Mouse (Mus musculus): ENCODE data around the gene Slc22a14.
"Not testable (repeated sequence)": the region's sequence is repeated elsewhere in the genome, so short reads cannot be mapped to it uniquely, and the experiment has no call there.

Gene Slc22a14

DNA sequence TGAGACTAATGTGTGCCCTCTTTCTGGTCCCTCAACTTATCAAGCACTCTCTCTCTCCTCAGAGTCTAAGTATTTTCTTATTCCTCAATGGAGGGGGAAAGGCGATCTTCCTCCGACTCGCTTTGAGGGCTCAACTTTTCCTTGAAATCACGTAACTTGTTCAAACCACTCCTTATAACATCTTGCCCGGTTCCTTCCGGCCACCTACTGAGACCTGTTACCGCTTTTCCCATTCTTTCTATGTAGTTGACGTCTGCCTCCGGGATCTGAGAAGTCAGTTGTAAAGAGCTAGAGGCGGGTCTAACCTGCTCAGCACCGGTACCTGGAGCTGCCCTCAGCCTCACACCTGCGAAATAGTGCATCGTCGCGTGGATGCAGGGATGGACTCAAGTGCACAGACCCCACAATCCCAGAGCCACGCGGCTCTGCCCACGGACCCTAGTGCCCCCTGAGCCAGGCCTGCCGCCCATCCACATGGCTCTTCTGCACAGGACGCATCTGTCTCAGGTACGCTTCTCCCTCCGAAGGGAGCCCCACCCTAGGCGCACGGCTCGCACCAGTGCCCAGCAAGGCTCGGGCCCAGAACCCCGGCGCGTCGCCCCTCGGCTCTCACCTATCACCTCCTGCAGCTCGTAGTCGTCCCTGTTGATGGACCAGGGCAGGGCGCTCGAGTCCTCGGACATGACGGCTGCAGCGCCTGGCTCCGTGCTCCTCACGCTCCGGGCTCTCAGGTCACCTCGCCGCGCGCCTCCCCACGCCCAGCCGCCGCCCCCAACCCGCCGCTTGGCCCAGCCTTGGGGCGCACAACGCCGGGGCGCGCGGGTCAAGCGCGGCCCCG lies 43.7 kb downstream of the Slc22a14 start:
- DNase-seq: no peak

DNA sequence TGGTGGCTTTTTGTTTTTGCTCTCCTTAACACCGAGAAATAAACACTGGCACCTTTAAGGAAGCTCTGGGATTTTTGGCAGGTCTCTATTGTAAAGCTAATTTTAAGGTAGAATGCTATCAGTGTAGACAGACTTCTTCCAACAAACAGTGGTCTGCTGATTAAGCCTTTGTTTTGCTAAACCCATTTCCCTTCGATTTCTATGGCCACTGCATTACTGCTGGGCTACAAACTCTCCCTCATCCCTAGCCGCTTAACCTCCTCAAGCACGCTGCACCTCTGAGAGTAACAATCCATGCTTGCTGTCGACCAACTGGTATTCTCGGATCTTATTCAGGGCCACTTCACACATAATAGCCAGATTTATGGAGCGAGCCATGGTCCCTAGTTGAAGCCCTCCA lies 44.4 kb downstream of the Slc22a14 start:
- DNase-seq: no peak

DNA sequence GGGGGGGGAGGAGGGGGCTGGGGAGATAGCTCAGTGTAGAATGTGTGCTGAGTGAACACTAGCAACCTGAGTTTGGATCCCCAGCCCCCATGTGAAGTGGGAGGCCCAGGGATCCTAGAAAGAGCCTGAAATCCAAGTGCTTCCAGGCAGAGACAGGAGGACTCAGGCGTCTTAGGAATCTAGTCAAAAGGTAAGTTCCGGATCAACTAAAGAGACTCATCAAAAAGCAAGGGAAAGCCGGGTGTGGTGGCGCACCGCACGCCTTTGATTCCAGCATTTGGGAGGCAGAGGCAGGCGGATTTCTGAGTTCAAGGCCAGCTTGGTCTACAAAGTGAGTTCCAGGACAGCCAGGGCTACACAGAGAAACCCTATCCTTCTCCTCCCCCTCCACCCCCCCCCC lies 44.9 kb downstream of the Slc22a14 start:
- no peak for DNase-seq

- DNase-seq: no peak
Observed at GRCm38 (mm10) chr9:119318891-119319290, 46.5 kb downstream of the Slc22a14 start.

GRCm38 (mm10) chr9:119313096-119313495 lies 52.3 kb downstream of the Slc22a14 start:
- no peak for DNase-seq

DNA sequence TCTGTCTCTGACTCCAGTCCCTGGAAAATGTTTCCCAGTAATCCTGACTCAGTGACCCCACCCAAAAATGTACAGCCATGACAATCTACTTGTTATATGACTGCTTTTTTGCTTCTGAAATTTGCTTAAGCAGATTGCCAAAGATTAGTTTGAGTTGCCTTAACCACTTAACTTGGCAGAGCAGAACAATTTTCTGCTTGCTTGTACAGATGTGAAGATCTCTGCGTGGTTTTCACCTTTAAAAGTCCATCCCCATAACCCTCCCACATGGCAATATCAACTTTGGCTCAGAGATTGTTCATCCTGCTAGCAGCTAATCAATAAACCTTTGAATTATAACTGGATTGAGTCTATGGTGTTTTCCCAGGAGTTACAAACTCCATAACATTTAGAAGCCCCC lies 56.3 kb downstream of the Slc22a14 start:
- DNase-seq: no peak

DNA sequence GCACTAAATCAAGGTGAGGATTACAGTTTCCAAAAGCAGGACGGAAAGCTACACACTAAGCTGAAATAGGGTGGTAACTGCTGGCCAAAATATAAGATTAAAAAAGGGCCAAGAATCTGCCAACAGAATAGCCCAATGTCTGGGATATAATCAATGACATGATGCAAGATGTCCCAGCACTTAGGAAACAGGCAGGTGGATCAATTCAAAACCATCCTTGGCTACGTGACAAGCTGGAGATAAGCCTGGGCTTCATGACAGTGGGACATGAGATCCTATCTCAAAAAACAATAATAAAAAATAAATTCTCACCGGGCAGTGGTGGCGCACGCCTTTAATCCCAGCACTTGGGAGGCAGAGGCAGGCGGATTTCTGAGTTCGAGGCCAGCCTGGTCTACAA lies 59.5 kb downstream of the Slc22a14 start:
- DNase-seq: no peak

DNA sequence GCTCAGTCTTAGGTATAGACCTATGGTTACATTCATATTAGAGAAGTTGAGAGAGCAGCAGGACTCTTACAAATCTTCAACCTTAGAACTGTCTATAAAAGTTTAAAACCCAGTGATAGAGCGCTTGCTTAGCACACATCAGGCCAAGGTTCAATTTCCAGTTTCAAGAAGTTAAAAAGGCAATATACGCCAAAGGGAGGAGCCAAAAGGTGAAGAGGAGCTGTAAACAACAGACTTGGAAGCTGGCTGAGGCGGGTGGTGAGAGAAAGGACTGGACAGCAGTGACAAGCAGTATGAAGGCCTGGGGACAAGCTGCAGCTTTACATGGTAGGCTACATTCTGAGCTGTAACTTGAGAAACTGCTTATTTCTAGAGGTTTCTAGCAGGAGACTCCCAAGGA lies 66.8 kb downstream of the Slc22a14 start:
- DNase-seq: no peak

GRCm38 (mm10) chr9:119297696-119298095 lies 67.7 kb downstream of the Slc22a14 start:
- DNase-seq: no peak

GRCm38 (mm10) chr9:119290791-119291190 lies 74.6 kb downstream of the Slc22a14 start:
- no peak for DNase-seq

- DNase-seq: no peak
Observed at GRCm38 (mm10) chr9:119280894-119281682, 84.3 kb downstream of the Slc22a14 start.

DNA sequence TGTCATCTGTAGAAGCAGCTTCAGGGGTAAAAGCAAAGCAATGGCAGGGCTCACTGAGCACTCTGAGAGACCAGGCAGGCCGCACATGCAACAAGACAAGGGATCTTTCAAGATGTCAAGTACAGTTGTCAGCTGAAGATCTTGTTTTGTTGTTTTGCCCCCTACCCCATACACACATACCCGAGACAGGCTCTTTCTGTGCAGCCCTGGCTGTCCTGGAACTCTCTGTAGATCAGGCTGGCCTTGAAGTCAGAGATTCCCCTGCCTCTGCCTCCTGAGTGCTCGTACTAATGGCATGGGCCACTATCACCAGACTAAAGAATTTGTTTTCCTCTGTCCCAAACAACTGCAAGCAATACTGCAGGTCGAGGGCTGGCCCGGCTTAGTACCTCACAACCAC lies 87.3 kb downstream of the Slc22a14 start:
- no peak for DNase-seq

DNA sequence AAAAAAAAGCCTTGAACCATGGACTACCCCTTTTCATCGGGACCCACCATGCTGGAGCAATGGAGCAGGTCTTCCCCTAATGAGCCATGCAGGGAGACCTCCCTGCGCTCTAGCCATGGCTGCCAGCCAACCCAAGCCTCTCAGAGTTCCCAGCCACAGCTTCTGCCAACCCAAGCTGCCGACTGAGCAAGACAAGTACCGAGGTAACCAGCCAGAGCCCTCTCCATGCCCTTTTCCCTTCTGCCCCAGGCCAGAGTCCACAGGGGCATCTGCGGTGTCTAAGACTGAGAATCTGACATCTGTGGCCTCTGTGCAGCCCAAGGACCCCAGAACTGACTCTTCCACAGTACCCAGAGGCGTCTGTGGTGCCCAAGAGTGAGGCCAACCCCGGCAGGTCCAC lies 89.0 kb downstream of the Slc22a14 start:
- peak; percentile 29 for DNase-seq

DNA sequence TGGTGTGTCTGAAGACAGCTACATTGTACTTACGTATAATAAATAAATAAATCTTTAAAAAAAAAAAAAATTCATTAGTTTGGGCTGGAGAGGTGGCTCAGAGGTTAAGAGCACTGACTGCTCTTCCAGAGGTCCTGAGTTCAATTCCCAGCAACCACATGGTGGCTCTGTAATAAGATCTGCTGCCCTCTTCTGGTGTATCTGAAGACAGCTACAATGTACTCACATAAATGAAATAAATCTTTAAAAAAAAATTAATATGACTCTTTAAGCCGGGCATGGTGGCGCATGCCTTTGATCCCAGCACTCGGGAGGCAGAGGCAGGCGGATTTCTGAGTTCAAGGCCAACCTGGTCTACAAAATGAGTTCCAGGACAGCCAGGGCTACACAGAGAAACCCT lies 90.5 kb downstream of the Slc22a14 start:
- DNase-seq: not testable (repeated sequence)

DNA sequence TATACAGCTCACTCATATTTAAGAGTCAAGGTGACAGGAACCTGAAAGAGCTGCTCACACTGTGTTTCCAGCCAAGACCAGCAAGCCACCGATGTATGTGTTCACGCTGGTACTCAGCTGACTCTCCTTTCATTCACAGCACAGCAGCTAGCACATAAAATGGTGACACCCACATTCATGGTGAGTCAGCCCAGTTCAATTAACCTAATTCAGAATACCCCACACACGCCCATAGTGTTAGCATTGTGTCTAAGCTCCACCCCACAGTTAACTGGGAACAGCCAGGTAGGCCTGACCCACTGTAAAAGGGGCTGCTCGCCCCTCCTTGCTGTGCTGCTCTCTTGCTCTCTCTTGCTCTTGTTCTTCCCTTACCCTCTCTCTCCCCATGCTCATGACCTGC lies 93.9 kb downstream of the Slc22a14 start:
- no peak for DNase-seq

- DNase-seq: peak; percentile 26
Observed at GRCm38 (mm10) chr9:119268588-119269145, 96.7 kb downstream of the Slc22a14 start.

DNA sequence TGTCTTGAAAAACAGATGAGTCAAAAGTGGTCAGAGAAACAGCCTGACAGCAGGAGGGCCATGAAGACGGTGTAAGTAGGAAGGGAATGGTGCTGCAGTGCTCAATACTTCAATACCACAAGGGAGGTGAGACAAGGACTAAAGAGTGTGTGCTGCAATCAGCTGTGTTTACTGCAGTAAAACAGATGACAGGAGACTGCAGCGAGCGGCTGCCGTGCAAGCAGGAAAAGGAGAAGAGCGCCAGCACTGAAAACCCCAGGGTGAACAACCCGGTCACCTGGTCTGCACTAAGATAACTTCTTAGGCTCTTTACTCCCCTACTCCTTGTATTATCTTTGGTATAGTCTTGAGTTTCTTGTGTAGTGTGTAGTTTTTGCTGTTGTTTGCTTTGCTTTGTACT lies 97.2 kb downstream of the Slc22a14 start:
- no peak for DNase-seq

DNA sequence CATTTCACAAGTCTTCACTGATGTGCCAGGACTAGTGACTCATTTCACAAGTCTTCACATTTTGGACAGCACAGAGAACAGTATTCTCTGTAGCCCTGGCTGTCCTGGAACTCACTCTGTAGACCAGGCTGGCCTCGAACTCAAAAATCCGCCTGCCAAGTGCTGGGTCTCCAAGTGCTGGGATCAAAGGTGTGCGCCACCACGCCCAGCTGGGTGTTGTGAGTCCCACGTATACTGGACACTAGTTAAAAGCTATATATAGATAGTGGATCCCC lies 99.3 kb downstream of the Slc22a14 start:
- not testable (repeated sequence) for DNase-seq

DNA sequence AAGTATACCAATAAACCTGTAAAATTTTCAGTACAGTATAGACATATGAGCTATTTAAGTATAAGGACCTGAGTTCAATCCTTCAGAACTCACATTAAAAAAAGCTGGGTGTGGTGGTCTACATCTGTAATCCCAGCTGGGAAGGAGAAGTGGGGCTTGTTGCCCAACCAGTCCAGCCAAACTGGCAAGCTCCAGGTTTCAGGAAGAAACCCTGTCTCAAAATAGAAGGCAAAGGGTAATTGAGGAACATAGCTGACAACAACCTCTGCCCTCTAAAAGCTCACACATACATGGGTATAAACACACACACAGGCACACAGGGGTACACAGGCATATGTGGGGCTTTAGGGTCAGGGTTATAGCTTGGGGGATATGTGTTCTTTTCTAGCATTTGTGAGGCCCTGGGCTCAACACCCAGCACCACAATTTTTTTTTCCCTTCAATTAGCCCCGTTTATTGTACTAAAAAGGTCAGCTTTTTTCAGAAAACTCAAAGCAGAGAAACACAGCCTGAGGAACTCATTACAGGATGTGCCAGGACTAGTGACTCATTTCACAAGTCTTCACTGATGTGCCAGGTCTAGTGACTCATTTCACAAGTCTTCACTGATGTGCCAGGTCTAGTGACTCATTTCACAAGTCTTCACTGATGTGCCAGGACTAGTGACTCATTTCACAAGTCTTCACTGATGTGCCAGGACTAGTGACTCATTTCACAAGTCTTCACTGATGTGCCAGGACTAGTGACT lies 99.8 kb downstream of the Slc22a14 start:
- DNase-seq: not testable (repeated sequence)

- no peak for DNase-seq
Observed at GRCm38 (mm10) chr9:119263067-119263466, 102.3 kb downstream of the Slc22a14 start.

GRCm38 (mm10) chr9:119260825-119261224 lies 104.5 kb downstream of the Slc22a14 start:
- DNase-seq: no peak

- no peak for DNase-seq
Observed at GRCm38 (mm10) chr9:119258785-119259184, 106.6 kb downstream of the Slc22a14 start.

GRCm38 (mm10) chr9:119258128-119258527 lies 107.2 kb downstream of the Slc22a14 start:
- DNase-seq: no peak
